Mouse (Mus musculus) ES-E14 (cell line): ENCODE results near the gene Ctnna3. TPM values are rescaled to one million over a fixed set of nuclear protein-coding genes. Genes with fewer than 3 reads are reported as not detected.

Source experiments
- DNase-seq: peaks from one replicate; pipeline ENCODE4 v3.0.0-alpha.2; 2013; ENCODE audit warnings: low read depth, low spot score
- H3K27ac ChIP-seq: 2 replicates; pipeline ENCODE4 v1.5.1; 2012; ENCODE audit warnings: low read depth, mild to moderate bottlenecking, low read length, moderate library complexity, mixed read lengths; ENCODE audit not compliant: poor library complexity, insufficient read depth, severe bottlenecking
- H3K36me3 ChIP-seq: 2 replicates; pipeline ENCODE4 v1.6.1; 2012; ENCODE audit warnings: mild to moderate bottlenecking, low read length, moderate library complexity, mixed read lengths; ENCODE audit not compliant: control insufficient read depth, poor library complexity, insufficient read depth, severe bottlenecking
- H3K4me1 ChIP-seq, 2 experiments: fragments of 150-350 bp in 1 of 2; sonication (generic) in 1 of 2; 2 replicates each; pipeline ENCODE4 v1.6.1; 2012; ENCODE audit warnings: low read length in 2 of 2, mild to moderate bottlenecking in 1 of 2, mixed read lengths in 1 of 2; ENCODE audit not compliant: control insufficient read depth in 2 of 2, insufficient read depth in 2 of 2, poor library complexity in 1 of 2
- H3K4me3 ChIP-seq, 2 experiments: fragments of 150-350 bp in 1 of 2; sonication (generic) in 1 of 2; 2 replicates each; pipeline ENCODE4 v1.5.1; 2012; ENCODE audit warnings: low read length in 2 of 2, low read depth in 1 of 2, mild to moderate bottlenecking in 1 of 2, mixed read lengths in 1 of 2; ENCODE audit not compliant: insufficient read depth in 1 of 2, poor library complexity in 1 of 2, severe bottlenecking in 1 of 2
- H3K9ac ChIP-seq: 2 replicates; pipeline ENCODE4 v1.6.1; 2012; ENCODE audit warnings: low read depth, mild to moderate bottlenecking, low read length, mixed read lengths; ENCODE audit not compliant: poor library complexity, insufficient read depth, severe bottlenecking
- H3K9me3 ChIP-seq: fragments of 150-350 bp; sonication (generic); 2 replicates; pipeline ENCODE4 v1.6.1; 2012; ENCODE audit warnings: low read depth, mild to moderate bottlenecking, low read length; ENCODE audit not compliant: control insufficient read depth, insufficient read depth
- CHD2 ChIP-seq: IDR thresholded peaks from 2 replicates; pipeline ENCODE4 v1.6.1; 2014; ENCODE audit warnings: mild to moderate bottlenecking, low read depth, low read length, inconsistent platforms
- HCFC1 ChIP-seq: IDR thresholded peaks from 2 replicates; pipeline ENCODE4 v1.6.1; 2012; ENCODE audit warnings: low read length, inconsistent platforms, borderline replicate concordance; ENCODE audit not compliant: insufficient read depth
- MAFK ChIP-seq: IDR thresholded peaks from 2 replicates; pipeline ENCODE4 v1.6.1; 2014; ENCODE audit warnings: mild to moderate bottlenecking, low read depth, low read length, inconsistent platforms; ENCODE audit not compliant: insufficient read depth
- ZC3H11A ChIP-seq: IDR thresholded peaks from 2 replicates; pipeline ENCODE4 v1.6.1; 2012; ENCODE audit warnings: low read depth, mild to moderate bottlenecking, inconsistent platforms, low read length, borderline replicate concordance
- ZNF384 ChIP-seq: IDR thresholded peaks from 2 replicates; pipeline ENCODE4 v1.6.1; 2012; ENCODE audit warnings: low read depth, low read length, inconsistent platforms
- in situ Hi-C, 2 experiments: fragments of 600-800 bp; cut with MboI; formaldehyde crosslinking; loops; one replicate each; pipeline ENCODE4 v1.15.1; 2025; ENCODE audit warnings: low sequenced_read_pairs in 2 of 2, inconsistent platforms in 1 of 2; ENCODE audit not compliant: unreplicated experiment in 2 of 2
- total RNA-seq: library from RNA; depleted of rRNA; stranded (reverse); fragments of 300-350 nt; gene quantifications from 2 replicates; pipeline ENCODE4 v1.2.3, GENCODE M21; 2012

The Ctnna3 gene
- total RNA-seq, 1 experiment, result not detected

DNA sequence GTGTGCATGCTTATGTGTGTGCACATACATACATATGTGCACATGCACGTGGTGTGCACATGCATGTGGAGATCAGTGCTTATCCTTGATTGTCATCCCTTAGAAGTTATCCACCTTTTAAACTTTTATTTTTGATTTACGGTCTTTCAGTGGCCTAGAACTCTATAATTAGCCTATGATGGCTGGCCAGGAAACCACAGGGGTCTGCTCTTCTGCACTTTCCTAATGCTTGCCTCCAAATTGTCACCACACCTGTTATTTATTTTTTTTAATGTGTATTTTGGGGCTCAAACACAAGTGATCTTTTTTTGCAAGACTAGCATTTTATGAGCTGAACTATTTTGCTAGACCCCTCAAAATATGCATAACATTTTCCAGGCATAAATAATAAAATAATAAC is 1214.1 kb downstream of the Ctnna3 start:
- no peak overlapping the region for H3K27ac ChIP-seq

GRCm38 (mm10) chr10:64661190-64661589 is 1231.3 kb downstream of the Ctnna3 start:
- TF ChIP-seq ZNF384 (no peak), HCFC1 (no peak), MAFK (no peak), ZC3H11A (no peak), CHD2 (no peak)
- Histone ChIP-seq H3K4me1 (no peaks in the 10 kb centered on the region), H3K27ac (no peak overlapping the region), H3K4me3 (no peak overlapping the region), H3K36me3 (no peaks in the 10 kb centered on the region), H3K9ac (no peak overlapping the region), H3K9me3 (no peaks in the 10 kb centered on the region)
- DNase-seq, result no peak
- in situ Hi-C loops, result no loop called here

More for the DNA sequence above, 1214.1 kb downstream of the Ctnna3 start:
- H3K4me1 ChIP-seq, result no peaks in the 10 kb centered on the region
- no peaks in the 10 kb centered on the region for H3K36me3 ChIP-seq
- no peak overlapping the region for H3K4me3 ChIP-seq
- TF ChIP-seq ZNF384, result no peak
- no peak for TF ChIP-seq CHD2
- no peak for TF ChIP-seq HCFC1
- TF ChIP-seq ZC3H11A, result no peak
- TF ChIP-seq MAFK, result no peak
- no peak for DNase-seq
- no peak overlapping the region for H3K9ac ChIP-seq
- in situ Hi-C loops, result no loop called here
- H3K9me3 ChIP-seq, result no peaks in the 10 kb centered on the region

- H3K27ac ChIP-seq, result no peak overlapping the region
- TF ChIP-seq MAFK (peak; percentile 97), ZC3H11A (no peak)
- in situ Hi-C loops, result no loop called here
- no peaks in the 10 kb centered on the region for H3K4me1 ChIP-seq
- H3K9me3 ChIP-seq, result no peaks in the 10 kb centered on the region
- no peak for DNase-seq
- H3K36me3 ChIP-seq, result no peaks in the 10 kb centered on the region
- H3K4me3 ChIP-seq, result no peak overlapping the region
- no peak overlapping the region for H3K9ac ChIP-seq
Observed at GRCm38 (mm10) chr10:64671469-64671868, 1241.6 kb downstream of the Ctnna3 start.

- Histone ChIP-seq H3K9me3 (no peaks in the 10 kb centered on the region), H3K36me3 (no peaks in the 10 kb centered on the region), H3K4me3 (no peak overlapping the region), H3K27ac (no peak overlapping the region), H3K9ac (no peak overlapping the region), H3K4me1 (no peaks in the 10 kb centered on the region)
- no peak for DNase-seq
- in situ Hi-C loops, result no loop called here
- TF ChIP-seq HCFC1 (no peak), CHD2 (no peak), ZC3H11A (no peak), ZNF384 (no peak), MAFK (no peak)
Observed at GRCm38 (mm10) chr10:64675796-64676195, 1245.9 kb downstream of the Ctnna3 start.

- Histone ChIP-seq H3K4me1 (no peaks in the 10 kb centered on the region), H3K4me3 (no peak overlapping the region), H3K9ac (no peak overlapping the region), H3K36me3 (no peaks in the 10 kb centered on the region), H3K27ac (no peak overlapping the region), H3K9me3 (no peaks in the 10 kb centered on the region)
- no peak for DNase-seq
- no peak for TF ChIP-seq HCFC1
- TF ChIP-seq MAFK, result peak; percentile 74; the same call in 1 of the 2 replicates
- no peak for TF ChIP-seq CHD2
- no peak for TF ChIP-seq ZC3H11A
- no peak for TF ChIP-seq ZNF384
- in situ Hi-C loops, result no loop called here
Observed at GRCm38 (mm10) chr10:64710017-64710416, 1280.1 kb downstream of the Ctnna3 start.
